Mouse (Mus musculus): Measurements from ENCODE around the gene Il2rg. TPM values are rescaled to one million over a fixed set of nuclear protein-coding genes. Genes with fewer than 3 reads are reported as not detected.

Gene Il2rg
- total and polyA plus RNA-seq, 2 experiments = 2.4 to 4.3 TPM

- no peak for DNase-seq (ENCODE audit: extremely low read depth, low read depth, low spot score)
- Histone ChIP-seq H3K27me3 (ENCODE audit: control insufficient read depth, insufficient read depth, low read length) (no peaks in the 10 kb centered on the region), H3K4me3 (ENCODE audit: insufficient read depth, low read depth, low read length) (no peak overlapping the region), H3K4me1 (ENCODE audit: control insufficient read depth, insufficient read depth, low read length) (no peaks in the 10 kb centered on the region), H3K27ac (replicated peaks; ENCODE audit: insufficient read depth, low read depth, low read length) (no peak overlapping the region), H3K9ac (ENCODE audit: low read depth, low read length) (no peak overlapping the region), H3K36me3 (ENCODE audit: control insufficient read depth, insufficient read depth, low read length) (peaks cover 23% of the 10 kb centered on the region; the same call in 1 of the 2 replicates), H3K79me2 (ENCODE audit: control insufficient read depth, insufficient read depth, low read length) (no peaks in the 10 kb centered on the region)
- 95% methylated on average over 6 of the region's 6 CpGs for WGBS
- TF ChIP-seq POLR2A (IDR thresholded peaks at IDR 0.05; ENCODE audit: extremely low read depth, insufficient read depth, low read length) (no peak), CTCF (IDR thresholded peaks at IDR 0.05; ENCODE audit: low read depth, low read length) (no peak)
Observed at GRCm38 (mm10) chrX:101288432-101288831, 20.4 kb upstream of the Il2rg start.

GRCm38 (mm10) chrX:101287543-101287942 is 19.5 kb upstream of the Il2rg start:
- Histone ChIP-seq H3K4me1 (ENCODE audit: control insufficient read depth, insufficient read depth, low read length) (no peaks in the 10 kb centered on the region), H3K9ac (ENCODE audit: low read depth, low read length) (no peak overlapping the region), H3K36me3 (ENCODE audit: control insufficient read depth, insufficient read depth, low read length) (peaks cover 17% of the 10 kb centered on the region; the same call in 1 of the 2 replicates)

GRCm38 (mm10) chrX:101285953-101286670 is 18.1 kb upstream of the Il2rg start:
- Histone ChIP-seq H3K27ac (replicated peaks; ENCODE audit: insufficient read depth, low read depth, low read length) (no peak overlapping the region), H3K27me3 (ENCODE audit: control insufficient read depth, insufficient read depth, low read length) (no peaks in the 10 kb centered on the region), H3K9ac (ENCODE audit: low read depth, low read length) (no peak overlapping the region), H3K4me1 (ENCODE audit: control insufficient read depth, insufficient read depth, low read length) (no peaks in the 10 kb centered on the region), H3K36me3 (ENCODE audit: control insufficient read depth, insufficient read depth, low read length) (peaks cover 15% of the 10 kb centered on the region; the same call in 1 of the 2 replicates), H3K4me3 (ENCODE audit: insufficient read depth, low read depth, low read length) (no peak overlapping the region), H3K79me2 (ENCODE audit: control insufficient read depth, insufficient read depth, low read length) (no peaks in the 10 kb centered on the region)
- WGBS = 98% methylated on average over 14 of the region's 14 CpGs
- TF ChIP-seq CTCF (IDR thresholded peaks at IDR 0.05; ENCODE audit: low read depth, low read length) = no peak
- TF ChIP-seq POLR2A (IDR thresholded peaks at IDR 0.05; ENCODE audit: extremely low read depth, insufficient read depth, low read length) = no peak
- DNase-seq (ENCODE audit: extremely low read depth, low read depth, low spot score) = no peak

More at GRCm38 (mm10) chrX:101287543-101287942, 19.5 kb upstream of the Il2rg start:
- no peak overlapping the region for H3K4me3 ChIP-seq (ENCODE audit: insufficient read depth, low read depth, low read length)
- DNase-seq (ENCODE audit: extremely low read depth, low read depth, low spot score) = no peak
- no peak for TF ChIP-seq CTCF (IDR thresholded peaks at IDR 0.05; ENCODE audit: low read depth, low read length)
- no peak for TF ChIP-seq POLR2A (IDR thresholded peaks at IDR 0.05; ENCODE audit: extremely low read depth, insufficient read depth, low read length)
- H3K79me2 ChIP-seq (ENCODE audit: control insufficient read depth, insufficient read depth, low read length) = no peaks in the 10 kb centered on the region
- H3K27me3 ChIP-seq (ENCODE audit: control insufficient read depth, insufficient read depth, low read length) = no peaks in the 10 kb centered on the region
- 87% methylated on average over 3 of the region's 3 CpGs for WGBS
- no peak overlapping the region for H3K27ac ChIP-seq (replicated peaks; ENCODE audit: insufficient read depth, low read depth, low read length)

- no peaks in the 10 kb centered on the region for H3K79me2 ChIP-seq (ENCODE audit: control insufficient read depth, insufficient read depth, low read length)
- no peak overlapping the region for H3K27ac ChIP-seq (replicated peaks; ENCODE audit: insufficient read depth, low read depth, low read length)
- H3K4me3 ChIP-seq (ENCODE audit: insufficient read depth, low read depth, low read length) = no peak overlapping the region
- 24% methylated on average over 6 of the region's 6 CpGs for WGBS
- DNase-seq (ENCODE audit: extremely low read depth, low read depth, low spot score) = no peak
- H3K27me3 ChIP-seq (ENCODE audit: control insufficient read depth, insufficient read depth, low read length) = no peaks in the 10 kb centered on the region
- no peak overlapping the region for H3K9ac ChIP-seq (ENCODE audit: low read depth, low read length)
- no peaks in the 10 kb centered on the region for H3K4me1 ChIP-seq (ENCODE audit: control insufficient read depth, insufficient read depth, low read length)
- TF ChIP-seq CTCF (IDR thresholded peaks at IDR 0.05; ENCODE audit: low read depth, low read length) (peak; percentile 79), POLR2A (IDR thresholded peaks at IDR 0.05; ENCODE audit: extremely low read depth, insufficient read depth, low read length) (no peak)
- H3K36me3 ChIP-seq (ENCODE audit: control insufficient read depth, insufficient read depth, low read length) = peaks cover 17% of the 10 kb centered on the region; the same call in 1 of the 2 replicates
Observed at GRCm38 (mm10) chrX:101285534-101285933, 17.5 kb upstream of the Il2rg start.

GRCm38 (mm10) chrX:101282813-101283212 is 14.8 kb upstream of the Il2rg start:
- no peak overlapping the region for H3K27ac ChIP-seq (replicated peaks; ENCODE audit: insufficient read depth, low read depth, low read length)
- no peaks in the 10 kb centered on the region for H3K79me2 ChIP-seq (ENCODE audit: control insufficient read depth, insufficient read depth, low read length)
- H3K27me3 ChIP-seq (ENCODE audit: control insufficient read depth, insufficient read depth, low read length) = no peaks in the 10 kb centered on the region
- H3K36me3 ChIP-seq (ENCODE audit: control insufficient read depth, insufficient read depth, low read length) = peaks cover 17% of the 10 kb centered on the region; the same call in 1 of the 2 replicates
- no peak for DNase-seq (ENCODE audit: extremely low read depth, low read depth, low spot score)
- WGBS = 97% methylated on average over 6 of the region's 6 CpGs
- H3K9ac ChIP-seq (ENCODE audit: low read depth, low read length) = no peak overlapping the region
- no peak for TF ChIP-seq POLR2A (IDR thresholded peaks at IDR 0.05; ENCODE audit: extremely low read depth, insufficient read depth, low read length)
- no peak for TF ChIP-seq CTCF (IDR thresholded peaks at IDR 0.05; ENCODE audit: low read depth, low read length)
- H3K4me3 ChIP-seq (ENCODE audit: insufficient read depth, low read depth, low read length) = no peak overlapping the region
- no peaks in the 10 kb centered on the region for H3K4me1 ChIP-seq (ENCODE audit: control insufficient read depth, insufficient read depth, low read length)
